Mouse (Mus musculus): ENCODE measurements around the gene Kat6b.
"Not testable (repeated sequence)": the region's sequence is repeated elsewhere in the genome, so short reads cannot be mapped to it uniquely, and the experiment has no call there.

The Kat6b gene

GRCm38 (mm10) chr14:21481231-21481630 is at the start of gene Kat6b:
TSS of gene Kat6b (plus strand) at chr14:21481434.
- DNase-seq: no peak

- no peak for DNase-seq
These were observed 47.8 kb upstream of the Kat6b start for GRCm38 (mm10) chr14:21433415-21433814.

- DNase-seq: no peak
These were observed 47.2 kb upstream of the Kat6b start for GRCm38 (mm10) chr14:21433995-21434394.

GRCm38 (mm10) chr14:21434686-21435085 is 46.5 kb upstream of the Kat6b start:
- no peak for DNase-seq

- no peak for DNase-seq
These were observed 41.4 kb upstream of the Kat6b start for GRCm38 (mm10) chr14:21439785-21440184.

- no peak for DNase-seq
These were observed 40.7 kb upstream of the Kat6b start for GRCm38 (mm10) chr14:21440526-21440925.

- no peak for DNase-seq
These were observed 39.3 kb upstream of the Kat6b start for GRCm38 (mm10) chr14:21441772-21442533.

GRCm38 (mm10) chr14:21452581-21452980 is 28.7 kb upstream of the Kat6b start:
- no peak for DNase-seq

GRCm38 (mm10) chr14:21453896-21454295 is 27.3 kb upstream of the Kat6b start:
- DNase-seq: no peak

- no peak for DNase-seq
These were observed 25.4 kb upstream of the Kat6b start for GRCm38 (mm10) chr14:21455654-21456350.

GRCm38 (mm10) chr14:21456526-21456925 is 24.7 kb upstream of the Kat6b start:
- DNase-seq: no peak

- DNase-seq: no peak
These were observed 23.4 kb upstream of the Kat6b start for GRCm38 (mm10) chr14:21457876-21458275.

GRCm38 (mm10) chr14:21458696-21459095 is 22.5 kb upstream of the Kat6b start:
- DNase-seq: no peak

GRCm38 (mm10) chr14:21459163-21459562 is 22.1 kb upstream of the Kat6b start:
- no peak for DNase-seq

- no peak for DNase-seq
These were observed 18.8 kb upstream of the Kat6b start for GRCm38 (mm10) chr14:21462398-21462797.

GRCm38 (mm10) chr14:21463117-21463712 is 18.0 kb upstream of the Kat6b start:
- no peak for DNase-seq

GRCm38 (mm10) chr14:21470386-21470785 is 10.8 kb upstream of the Kat6b start:
- no peak for DNase-seq

- no peak for DNase-seq
These were observed 9.3 kb upstream of the Kat6b start for GRCm38 (mm10) chr14:21471975-21472374.

GRCm38 (mm10) chr14:21474593-21475132 is 6.6 kb upstream of the Kat6b start:
- DNase-seq: not testable (repeated sequence)

GRCm38 (mm10) chr14:21477181-21477580 is 4.1 kb upstream of the Kat6b start:
- DNase-seq: no peak

- no peak for DNase-seq
These were observed 1.7 kb upstream of the Kat6b start for GRCm38 (mm10) chr14:21479566-21479965.

- DNase-seq: no peak
These were observed 1.0 kb upstream of the Kat6b start for GRCm38 (mm10) chr14:21480191-21480590.

GRCm38 (mm10) chr14:21484199-21484598 is 3.0 kb downstream of the Kat6b start:
- no peak for DNase-seq

- no peak for DNase-seq
These were observed 3.5 kb downstream of the Kat6b start for GRCm38 (mm10) chr14:21484693-21485092.
